Mouse (Mus musculus): ENCODE data around the gene Tceal7. TPM values are rescaled to one million over a fixed set of nuclear protein-coding genes. Genes with fewer than 3 reads are reported as not detected.

Gene Tceal7
- polyA plus RNA-seq, 1 experiment, result not detected

GRCm38 (mm10) chrX:136196873-136197272 is 17.7 kb upstream of the Tceal7 start:
- TF ChIP-seq POLR2A (IDR thresholded peaks at IDR 0.05; ENCODE audit: low read depth, low read length), result no peak
- TF ChIP-seq CTCF (IDR thresholded peaks at IDR 0.05; ENCODE audit: borderline replicate concordance, insufficient read depth, low read length), result no peak
- Histone ChIP-seq H3K4me1 (ENCODE audit: control insufficient read depth, insufficient read depth, low read length) (no peaks in the 10 kb centered on the region), H3K4me3 (ENCODE audit: insufficient read depth, low read length) (no peak overlapping the region), H3K27ac (ENCODE audit: insufficient read depth, low read length) (no peak overlapping the region)

GRCm38 (mm10) chrX:136203257-136203656 is 11.3 kb upstream of the Tceal7 start:
- H3K4me1 ChIP-seq (ENCODE audit: control insufficient read depth, insufficient read depth, low read length), result peaks cover 2% of the 10 kb centered on the region; the same call in 1 of the 2 replicates
- TF ChIP-seq CTCF (IDR thresholded peaks at IDR 0.05; ENCODE audit: borderline replicate concordance, insufficient read depth, low read length), result no peak
- no peak for TF ChIP-seq POLR2A (IDR thresholded peaks at IDR 0.05; ENCODE audit: low read depth, low read length)
- no peak overlapping the region for H3K27ac ChIP-seq (ENCODE audit: insufficient read depth, low read length)
- peak overlapping the region; percentile 24; the same call in 1 of the 2 replicates for H3K4me3 ChIP-seq (ENCODE audit: insufficient read depth, low read length)

- peaks cover 2% of the 10 kb centered on the region; the same call in 1 of the 2 replicates for H3K4me1 ChIP-seq (ENCODE audit: control insufficient read depth, insufficient read depth, low read length)
- peak within 1 kb of the TSS; percentile 24; the same call in 1 of the 2 replicates for H3K4me3 ChIP-seq (ENCODE audit: insufficient read depth, low read length)
- H3K27ac ChIP-seq (ENCODE audit: insufficient read depth, low read length), result no peak within 1 kb of the TSS
- TF ChIP-seq POLR2A (IDR thresholded peaks at IDR 0.05; ENCODE audit: low read depth, low read length) (no peak), CTCF (IDR thresholded peaks at IDR 0.05; ENCODE audit: borderline replicate concordance, insufficient read depth, low read length) (no peak)
Measured at GRCm38 (mm10) chrX:136203664-136204066, 10.9 kb upstream of the Tceal7 start, which contains the start of gene Tceal5. Gene Tceal5 (minus strand): TSS chrX:136203876.

- no peak for TF ChIP-seq POLR2A (IDR thresholded peaks at IDR 0.05; ENCODE audit: low read depth, low read length)
- no peak for TF ChIP-seq CTCF (IDR thresholded peaks at IDR 0.05; ENCODE audit: borderline replicate concordance, insufficient read depth, low read length)
- H3K4me3 ChIP-seq (ENCODE audit: insufficient read depth, low read length), result no peak overlapping the region
- H3K4me1 ChIP-seq (ENCODE audit: control insufficient read depth, insufficient read depth, low read length), result peaks cover 2% of the 10 kb centered on the region; the same call in 1 of the 2 replicates
- no peak overlapping the region for H3K27ac ChIP-seq (ENCODE audit: insufficient read depth, low read length)
Measured at GRCm38 (mm10) chrX:136204406-136204805, 10.2 kb upstream of the Tceal7 start.

GRCm38 (mm10) chrX:136213396-136213795 is 1.2 kb upstream of the Tceal7 start:
- no peak for TF ChIP-seq POLR2A (IDR thresholded peaks at IDR 0.05; ENCODE audit: low read depth, low read length)
- TF ChIP-seq CTCF (IDR thresholded peaks at IDR 0.05; ENCODE audit: borderline replicate concordance, insufficient read depth, low read length), result no peak
- Histone ChIP-seq H3K4me3 (ENCODE audit: insufficient read depth, low read length) (no peak overlapping the region), H3K27ac (ENCODE audit: insufficient read depth, low read length) (no peak overlapping the region), H3K4me1 (ENCODE audit: control insufficient read depth, insufficient read depth, low read length) (no peaks in the 10 kb centered on the region)

GRCm38 (mm10) chrX:136216303-136216702 is 1.7 kb downstream of the Tceal7 start:
- Histone ChIP-seq H3K4me3 (ENCODE audit: insufficient read depth, low read length) (no peak overlapping the region), H3K4me1 (ENCODE audit: control insufficient read depth, insufficient read depth, low read length) (no peaks in the 10 kb centered on the region), H3K27ac (ENCODE audit: insufficient read depth, low read length) (no peak overlapping the region)
- TF ChIP-seq CTCF (IDR thresholded peaks at IDR 0.05; ENCODE audit: borderline replicate concordance, insufficient read depth, low read length) (no peak), POLR2A (IDR thresholded peaks at IDR 0.05; ENCODE audit: low read depth, low read length) (no peak)

- TF ChIP-seq CTCF (IDR thresholded peaks at IDR 0.05; ENCODE audit: borderline replicate concordance, insufficient read depth, low read length) (no peak), POLR2A (IDR thresholded peaks at IDR 0.05; ENCODE audit: low read depth, low read length) (no peak)
- no peak overlapping the region for H3K27ac ChIP-seq (ENCODE audit: insufficient read depth, low read length)
- no peak overlapping the region for H3K4me3 ChIP-seq (ENCODE audit: insufficient read depth, low read length)
- no peaks in the 10 kb centered on the region for H3K4me1 ChIP-seq (ENCODE audit: control insufficient read depth, insufficient read depth, low read length)
Measured at GRCm38 (mm10) chrX:136223714-136224113, 9.1 kb downstream of the Tceal7 start.

GRCm38 (mm10) chrX:136227768-136228167 is 13.2 kb downstream of the Tceal7 start:
- TF ChIP-seq POLR2A (IDR thresholded peaks at IDR 0.05; ENCODE audit: low read depth, low read length), result no peak
- TF ChIP-seq CTCF (IDR thresholded peaks at IDR 0.05; ENCODE audit: borderline replicate concordance, insufficient read depth, low read length), result no peak
- H3K4me3 ChIP-seq (ENCODE audit: insufficient read depth, low read length), result no peak overlapping the region
- no peak overlapping the region for H3K27ac ChIP-seq (ENCODE audit: insufficient read depth, low read length)
- H3K4me1 ChIP-seq (ENCODE audit: control insufficient read depth, insufficient read depth, low read length), result no peaks in the 10 kb centered on the region

GRCm38 (mm10) chrX:136238118-136238517 is 23.5 kb downstream of the Tceal7 start:
- Histone ChIP-seq H3K27ac (ENCODE audit: insufficient read depth, low read length) (no peak overlapping the region), H3K4me1 (ENCODE audit: control insufficient read depth, insufficient read depth, low read length) (no peaks in the 10 kb centered on the region), H3K4me3 (ENCODE audit: insufficient read depth, low read length) (no peak overlapping the region)
- TF ChIP-seq CTCF (IDR thresholded peaks at IDR 0.05; ENCODE audit: borderline replicate concordance, insufficient read depth, low read length), result no peak
- TF ChIP-seq POLR2A (IDR thresholded peaks at IDR 0.05; ENCODE audit: low read depth, low read length), result no peak

GRCm38 (mm10) chrX:136243181-136243580 is 28.6 kb downstream of the Tceal7 start:
- Histone ChIP-seq H3K4me1 (ENCODE audit: control insufficient read depth, insufficient read depth, low read length) (no peaks in the 10 kb centered on the region; the same call in 1 of the 2 replicates), H3K4me3 (ENCODE audit: insufficient read depth, low read length) (no peak overlapping the region), H3K27ac (ENCODE audit: insufficient read depth, low read length) (no peak overlapping the region)
- TF ChIP-seq CTCF (IDR thresholded peaks at IDR 0.05; ENCODE audit: borderline replicate concordance, insufficient read depth, low read length) (no peak), POLR2A (IDR thresholded peaks at IDR 0.05; ENCODE audit: low read depth, low read length) (no peak)
